In genomic region chr14:75060562-75060961, GRCm38 (mm10) we compare ENCODE assay signal across 9 mouse cellular contexts. TPM values are rescaled to one million over a fixed set of nuclear protein-coding genes. Genes with fewer than 3 reads are reported as not detected.
DNase-seq lines count a peak whose midpoint lies in the region; ATAC-seq lines count a peak whose summit lies in the region.
"Had no signal": no experiment of that assay in that cellular context is flagged by ENCODE, and none has a peak within 500 bp of the region (broad histone marks: within the 10 kb centered on the region; RNA-seq: fewer than 3 reads in every experiment).

No protein-coding gene starts in this region.

- H3K4me2 ChIP-seq in intestine, embryonic 15.5 days (replicated peaks), result no peak overlapping the region
- H3K4me2 ChIP-seq: liver, embryonic 13.5 days had no signal

- H3K4me3 ChIP-seq in embryonic facial prominence, embryonic 10.5 days, result no peak overlapping the region
- H3K4me3 ChIP-seq in intestine, embryonic 15.5 days (replicated peaks), result no peak overlapping the region
- H3K4me3 ChIP-seq: liver, embryonic 13.5 days had no signal

- H3K36me3 ChIP-seq in embryonic facial prominence, embryonic 10.5 days (replicated peaks), result no peaks in the 10 kb centered on the region
- no peaks in the 10 kb centered on the region for H3K36me3 ChIP-seq in intestine, embryonic 15.5 days
- H3K36me3 ChIP-seq: liver, embryonic 13.5 days had no signal

- no peak overlapping the region for H3K27ac ChIP-seq in embryonic facial prominence, embryonic 10.5 days (replicated peaks)
- no peak overlapping the region for H3K27ac ChIP-seq in intestine, embryonic 15.5 days
- H3K27ac ChIP-seq: liver, embryonic 13.5 days had no signal

- ATAC-seq in frontal cortex, adult (ENCODE audit: low TSS enrichment), result peak; percentile 74; the same call in 1 of the 2 replicates
- peak; percentile 53; the same call in 1 of the 2 replicates for ATAC-seq in intestine, embryonic 15.5 days
- peak; percentile 36 for ATAC-seq in megakaryocyte, adult 5-6 weeks (ENCODE audit: poor library complexity, severe bottlenecking)

- intact Hi-C loops in gastrocnemius, postnatal 14 days (cut with DNase I; ENCODE audit: low total_unique reads), result no loop called here

- H3K27me3 ChIP-seq in embryonic facial prominence, embryonic 10.5 days (replicated peaks; ENCODE audit: low read depth, poor library complexity, severe bottlenecking), result no peaks in the 10 kb centered on the region
- H3K27me3 ChIP-seq in intestine, embryonic 15.5 days (replicated peaks), result no peaks in the 10 kb centered on the region
- H3K27me3 ChIP-seq: liver, embryonic 13.5 days had no signal

- no peak overlapping the region for H3K9ac ChIP-seq in intestine, embryonic 15.5 days
- H3K9ac ChIP-seq: liver, embryonic 13.5 days had no signal

- DNase-seq in frontal cortex, postnatal 10 days (ENCODE audit: low spot score in 2 of 2), result no peak
- DNase-seq in urinary bladder, postnatal 25 days (ENCODE audit: low spot score), result peak; percentile 30
- DNase-seq in urinary bladder, adult 18-20 months (ENCODE audit: low spot score in 2 of 2), result no peak
- peak; percentile 12 for DNase-seq in embryonic facial prominence, embryonic 10.5 days (ENCODE audit: low spot score)
- no peak for DNase-seq in gastrocnemius, postnatal 14 days
- DNase-seq: liver, embryonic 13.5 days had no signal

- 46% methylated on average over 8 of the region's 8 CpGs for WGBS in embryonic facial prominence, embryonic 10.5 days
- WGBS in intestine, embryonic 15.5 days, result 39% methylated on average over 8 of the region's 8 CpGs

- H3K4me1 ChIP-seq in embryonic facial prominence, embryonic 10.5 days, result no peaks in the 10 kb centered on the region
- no peaks in the 10 kb centered on the region for H3K4me1 ChIP-seq in intestine, embryonic 15.5 days (replicated peaks)

- H3K9me3 ChIP-seq in embryonic facial prominence, embryonic 10.5 days, result no peaks in the 10 kb centered on the region
- H3K9me3 ChIP-seq in intestine, embryonic 15.5 days, result no peaks in the 10 kb centered on the region
- H3K9me3 ChIP-seq: liver, embryonic 13.5 days had no signal

RNA-seq across cellular contexts. Expression of gene Rubcnl, which starts 44.7 kb away (rescaled TPM):
- 0.13 and 0.34 TPM in 2 replicates for polyA plus RNA-seq in embryonic facial prominence, embryonic 10.5 days (2016; fragmentation: Nextera tagmentation; extraction: Ambion mirVana)
- 0.43 and 0.55 TPM in 2 replicates for polyA plus RNA-seq in intestine, embryonic 15.5 days (2015; fragmentation: Nextera tagmentation; extraction: Ambion mirVana)
- 13.8 and 14.0 TPM in 2 replicates for total RNA-seq in megakaryocyte, adult 5-6 weeks (2015)
- total RNA-seq in megakaryocyte, adult 5-6 weeks (2017), result 15.7 and 17.5 TPM in 2 replicates
- total RNA-seq in gastrocnemius, postnatal 14 days (2021), result under 1 TPM; 0.21 to 0.29 TPM

Comparison
In these comparisons a context has a peak if more than half of its experiments do, and no peak if none do; other contexts are left out.
1. DNase-seq: peak in urinary bladder, postnatal 25 days (single experiment) and embryonic facial prominence, embryonic 10.5 days (single experiment); none in frontal cortex, postnatal 10 days (0 of 2), urinary bladder, adult 18-20 months (0 of 2) and gastrocnemius, postnatal 14 days (single experiment).
2. RNA of gene Rubcnl, which starts 44.7 kb away (total RNA-seq): 13.8 to 17.5 TPM in megakaryocyte, adult 5-6 weeks; 0.21 to 0.29 TPM in gastrocnemius, postnatal 14 days; every median in the first group is over 10 times any median in the second.
3. Peak in every context shown above with its lines, with median percentiles within 50 percentile points of each other: ATAC-seq.